Mouse (Mus musculus) cerebellum, adult 11-12 months (tissue): ENCODE data around the gene Cacul1.

Experiments
- DNase-seq: peaks from one replicate; pipeline ENCODE4 v3.0.0; 2022

The Cacul1 gene

GRCm38 (mm10) chr19:60529302-60529701 is 51.5 kb downstream of the Cacul1 start:
- no peak for DNase-seq

GRCm38 (mm10) chr19:60528602-60529001 is 52.2 kb downstream of the Cacul1 start:
- no peak for DNase-seq

DNA sequence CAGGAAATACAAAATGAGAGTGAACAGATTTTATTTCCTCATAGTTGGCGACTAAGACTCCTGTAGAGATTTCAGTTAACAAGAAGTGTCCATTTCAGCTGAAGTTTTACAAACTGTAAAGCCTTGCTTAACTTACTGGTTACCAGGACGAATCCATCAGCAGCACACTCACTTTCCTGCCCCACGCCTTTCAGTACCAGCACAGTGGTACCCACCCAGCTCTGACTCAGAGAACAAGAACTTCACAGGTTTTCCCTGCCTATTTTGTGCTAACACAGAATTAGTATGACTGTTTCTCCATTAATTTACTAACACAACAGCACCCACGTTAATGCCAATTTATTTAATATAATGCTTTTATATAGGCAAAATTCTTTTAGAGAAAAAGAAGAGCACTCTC is 53.9 kb downstream of the Cacul1 start:
- no peak for DNase-seq

- no peak for DNase-seq
Observed at GRCm38 (mm10) chr19:60525086-60525485, 55.7 kb downstream of the Cacul1 start.

- DNase-seq = no peak
Observed at GRCm38 (mm10) chr19:60524678-60525077, 56.1 kb downstream of the Cacul1 start.

- DNase-seq = no peak
Observed at GRCm38 (mm10) chr19:60520131-60520530, 60.7 kb downstream of the Cacul1 start.

DNA sequence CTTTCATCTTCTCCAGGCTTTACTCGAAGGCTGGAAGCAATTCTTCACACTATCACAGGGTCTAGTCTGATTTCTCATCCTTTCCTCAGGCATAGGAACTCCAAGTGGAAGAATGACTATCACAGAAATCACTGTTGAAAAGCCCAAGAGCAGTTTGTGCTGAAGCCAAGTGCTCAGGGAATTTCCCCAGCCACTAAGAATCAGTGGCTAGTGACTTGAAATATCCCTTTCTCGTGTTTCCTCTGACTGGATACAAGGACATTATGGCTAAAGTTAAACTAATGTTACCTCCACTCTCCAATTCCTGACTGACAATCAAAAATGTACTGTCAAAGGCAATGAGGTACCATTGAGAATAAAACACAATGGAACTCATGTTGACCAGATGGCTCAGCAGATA is 65.8 kb downstream of the Cacul1 start:
- DNase-seq = no peak

DNA sequence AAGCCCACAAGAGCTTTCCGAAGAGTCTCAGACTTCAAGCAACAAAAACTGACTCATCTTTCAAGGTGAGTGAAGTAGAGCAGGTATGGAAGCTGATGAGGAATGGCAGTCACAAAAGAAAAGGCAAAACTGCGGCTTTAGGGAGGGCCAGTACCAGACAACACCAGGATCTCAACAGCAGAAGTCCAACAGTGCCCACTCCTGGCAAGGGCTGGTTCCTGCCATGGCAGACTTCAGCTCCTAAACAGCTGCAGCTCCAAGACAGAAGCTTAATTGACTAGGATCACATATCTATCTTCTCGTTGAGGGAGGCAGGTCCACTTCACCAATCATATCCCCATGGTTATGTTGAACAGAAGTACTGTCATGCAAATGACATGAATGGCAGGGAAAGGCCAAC is 67.4 kb downstream of the Cacul1 start:
- no peak for DNase-seq

DNA sequence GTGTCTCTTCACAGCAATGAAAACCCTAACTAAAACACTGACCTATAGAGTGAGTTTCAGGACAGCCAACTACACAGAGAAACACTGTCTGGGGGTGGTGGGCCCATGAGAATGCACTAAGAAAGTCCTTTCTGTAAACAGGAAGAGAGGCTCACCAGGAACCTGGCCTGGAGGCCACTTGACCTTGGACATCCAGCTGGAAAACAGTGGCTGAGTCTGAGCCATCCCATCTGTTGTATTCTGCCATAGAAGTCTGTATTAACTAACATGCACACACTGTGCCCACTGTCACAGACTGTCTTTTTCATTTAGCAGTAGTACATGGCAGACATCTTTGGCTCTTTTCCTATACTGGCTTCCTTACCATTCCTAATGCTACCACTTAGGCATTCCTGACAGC is 80.6 kb downstream of the Cacul1 start:
- no peak for DNase-seq

GRCm38 (mm10) chr19:60497171-60497570 is 83.7 kb downstream of the Cacul1 start:
- no peak for DNase-seq

DNA sequence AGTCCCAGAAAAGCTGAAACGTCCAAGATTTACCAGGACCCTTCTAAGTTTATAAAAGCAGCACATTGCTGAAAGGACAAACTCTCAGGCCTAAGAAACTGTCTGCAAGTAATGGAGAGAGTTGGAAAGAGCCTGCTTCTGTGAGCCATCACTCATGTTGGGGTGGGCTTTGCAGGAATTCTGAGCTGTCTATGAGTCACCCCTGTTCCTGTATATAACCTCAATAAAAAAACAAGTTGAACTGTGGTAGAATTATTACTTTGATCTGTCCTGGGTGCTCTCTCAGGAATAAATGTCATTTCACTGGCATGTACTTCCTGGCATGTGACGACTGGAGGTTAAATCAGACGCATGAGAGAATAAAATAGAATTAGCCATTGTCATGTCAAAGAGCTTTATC is 85.1 kb downstream of the Cacul1 start:
- DNase-seq = no peak

DNA sequence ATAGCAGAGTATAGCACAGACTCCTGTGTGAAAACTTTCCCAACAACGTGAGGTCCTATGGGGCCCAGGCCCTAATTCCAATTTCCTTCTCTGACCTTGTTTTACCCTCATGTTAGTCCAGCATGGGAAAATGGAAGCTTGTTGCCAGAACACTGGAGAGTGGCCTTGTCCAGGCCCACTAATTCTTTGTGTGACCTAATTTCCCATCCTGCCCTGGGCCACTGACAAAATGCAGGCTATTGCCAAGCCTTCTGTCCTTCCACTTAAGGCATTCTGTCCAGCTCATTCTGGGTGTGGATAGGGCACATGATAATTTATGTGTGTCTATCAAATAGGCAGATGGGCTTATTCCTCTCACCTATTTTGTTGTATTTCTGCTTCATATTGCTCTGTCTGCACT is 91.3 kb downstream of the Cacul1 start:
- peak; percentile 15 for DNase-seq

DNA sequence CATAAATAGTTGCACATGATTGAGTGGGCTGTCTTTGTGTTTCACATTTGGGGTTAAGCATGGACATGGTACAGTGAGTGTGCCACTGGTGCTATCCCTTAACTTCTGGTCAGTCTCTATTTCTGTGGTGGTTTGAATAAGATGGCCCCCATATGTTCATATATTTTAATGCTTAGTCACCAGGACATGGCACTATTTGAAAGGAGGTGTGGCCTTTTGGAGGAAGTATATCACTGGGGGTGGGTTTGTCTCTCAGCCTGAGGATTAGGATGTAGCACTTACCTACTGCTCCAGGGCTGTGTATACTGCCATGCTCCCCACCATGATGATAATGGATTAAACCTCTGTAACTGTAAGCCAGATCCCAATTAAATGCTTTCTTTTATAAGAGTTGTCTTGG is 95.6 kb downstream of the Cacul1 start:
- no peak for DNase-seq

GRCm38 (mm10) chr19:60478859-60479258 is 102.0 kb downstream of the Cacul1 start:
- DNase-seq = no peak

DNA sequence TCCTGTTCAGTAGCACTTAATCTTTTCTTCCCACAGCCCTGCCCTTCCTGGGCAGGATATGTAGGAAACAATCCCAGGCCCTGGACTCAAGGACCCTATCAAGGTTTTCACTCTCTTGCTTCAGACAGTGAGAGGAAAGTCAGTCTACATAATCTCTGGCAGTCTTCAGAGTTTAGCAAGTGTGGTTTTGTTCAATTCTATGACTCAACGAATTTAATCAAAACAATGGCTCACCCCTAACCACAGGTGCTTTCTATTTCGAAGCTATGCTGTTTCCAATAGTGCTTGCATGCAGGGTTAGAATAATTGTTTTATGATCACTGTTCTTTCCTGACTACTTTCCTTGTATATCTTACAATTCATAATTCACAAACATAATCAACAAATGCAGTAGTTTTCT is 103.0 kb downstream of the Cacul1 start:
- DNase-seq = no peak
